Mouse (Mus musculus) MEL (cell line): ENCODE data around the gene Rerg.

ENCODE experiments used
- CTCF ChIP-seq, 3 experiments: IDR thresholded peaks in 2 of 3; conservative IDR thresholded peaks in 1 of 3; 2 replicates each; pipeline ENCODE4 v1.5.1; 2011 to 2012; ENCODE audit warnings: low read length in 3 of 3, low read depth in 2 of 3, mild to moderate bottlenecking in 2 of 3, improper control_type of control experiment in 1 of 3, inconsistent platforms in 1 of 3, mixed read lengths in 1 of 3, moderate library complexity in 1 of 3; ENCODE audit not compliant: control insufficient read depth in 1 of 3, insufficient read depth in 1 of 3, poor library complexity in 1 of 3, severe bottlenecking in 1 of 3
- EP300 ChIP-seq, 2 experiments: IDR thresholded peaks; 2 replicates each; pipeline ENCODE4 v1.6.1; 2011; ENCODE audit warnings: improper control_type of control experiment in 2 of 2, low read length in 2 of 2, low read depth in 1 of 2, mild to moderate bottlenecking in 1 of 2
- MAX ChIP-seq: IDR thresholded peaks from 2 replicates; pipeline ENCODE4 v1.6.1; 2011; ENCODE audit warnings: low read length, improper control_type of control experiment
- MAZ ChIP-seq: IDR thresholded peaks from 2 replicates; pipeline ENCODE4 v1.6.1; 2012; ENCODE audit warnings: low read depth, mild to moderate bottlenecking, inconsistent platforms, low read length, improper control_type of control experiment
- MXI1 ChIP-seq: IDR thresholded peaks from 2 replicates; pipeline ENCODE4 v1.6.1; 2011; ENCODE audit warnings: mild to moderate bottlenecking, low read depth, low read length, improper control_type of control experiment
- POLR2A ChIP-seq, 2 experiments: IDR thresholded peaks; 2 replicates each; pipeline ENCODE4 v1.6.1; 2011 to 2012; ENCODE audit warnings: low read length in 2 of 2, mild to moderate bottlenecking in 2 of 2, control low read depth in 1 of 2, improper control_type of control experiment in 1 of 2, low read depth in 1 of 2, moderate library complexity in 1 of 2; ENCODE audit not compliant: control insufficient read depth in 1 of 2, insufficient read depth in 1 of 2, poor library complexity in 1 of 2
- RCOR1 ChIP-seq: IDR thresholded peaks from 2 replicates; pipeline ENCODE4 v1.6.1; 2012; ENCODE audit warnings: low read depth, mild to moderate bottlenecking, inconsistent platforms, low read length, improper control_type of control experiment
- ZC3H11A ChIP-seq: IDR thresholded peaks from 2 replicates; pipeline ENCODE4 v1.6.1; 2012; ENCODE audit warnings: low read depth, mild to moderate bottlenecking, inconsistent platforms, low read length, improper control_type of control experiment

- TF ChIP-seq MAX (no peak), CTCF (IDR thresholded peaks at IDR 0.05 in 2 of 3, conservative IDR thresholded peaks at IDR 0.05 in 1 of 3; ENCODE audit: control insufficient read depth in 1 of 3, insufficient read depth in 1 of 3, low read depth in 2 of 3, low read length in 3 of 3, poor library complexity in 1 of 3, severe bottlenecking in 1 of 3) (no peak), MAZ (no peak), ZC3H11A (no peak), POLR2A (IDR thresholded peaks at IDR 0.05; ENCODE audit: control insufficient read depth in 1 of 2, insufficient read depth in 1 of 2, low read depth in 1 of 2, low read length in 2 of 2, poor library complexity in 1 of 2) (no peak), MXI1 (no peak), RCOR1 (no peak), EP300 (IDR thresholded peaks at IDR 0.05; ENCODE audit: low read depth in 1 of 2, low read length in 2 of 2) (no peak)
These were observed 159.1 kb downstream of the Rerg start for GRCm38 (mm10) chr6:137011187-137011586.
